Mouse (Mus musculus) thymus, postnatal 10 days (tissue): ENCODE results near the gene Gm45618.
A peak's percentile ranks its signal among the peaks of the same experiment; 100 is the strongest.

Source experiments
- DNase-seq, 2 experiments: peaks; one replicate each; pipeline ENCODE4 v3.0.0; 2021; ENCODE audit warnings: low spot score in 2 of 2

The Gm45618 gene

GRCm38 (mm10) chr7:142070458-142071211, 49.9 kb downstream of the Gm45618 start:
- DNase-seq: peak in 1 of 2 experiments; percentile 46
